Mouse (Mus musculus) brain, embryonic 14.5 days (tissue): ENCODE measurements around the gene Pdlim1.

Source experiments
- CTCF ChIP-seq: fragments of 200-500 bp; IDR thresholded peaks from 2 replicates; pipeline ENCODE4 v1.5.1; 2012; ENCODE audit warnings: inconsistent platforms, mild to moderate bottlenecking, moderate library complexity, borderline replicate concordance; ENCODE audit not compliant: insufficient read depth, insufficient read length; ENCODE audit errors: extremely low read depth
- POLR2A ChIP-seq: fragments of 200-500 bp; IDR thresholded peaks from 2 replicates; pipeline ENCODE4 v1.6.1; 2012; ENCODE audit warnings: mild to moderate bottlenecking, inconsistent platforms, borderline replicate concordance; ENCODE audit not compliant: poor library complexity, insufficient read depth, insufficient read length, severe bottlenecking; ENCODE audit errors: extremely low read depth

GRCm38 (mm10) chr19:40257396-40257795 is 14.2 kb downstream of the Pdlim1 start:
- TF ChIP-seq CTCF (no peak), POLR2A (no peak)
